Mouse (Mus musculus) small intestine, adult 2 months (tissue): Measurements from ENCODE around the gene Sun1. TPM values are rescaled to one million over a fixed set of nuclear protein-coding genes. Genes with fewer than 3 reads are reported as not detected.
A peak's percentile ranks its signal among the peaks of the same experiment; 100 is the strongest.

Source experiments
- H3K27ac ChIP-seq: fragments of 200-500 bp; 2 replicates; pipeline ENCODE4 v1.5.1; 2012; ENCODE audit warnings: low read depth, low read length, control low read depth, inconsistent platforms; ENCODE audit not compliant: insufficient read depth
- H3K27me3 ChIP-seq: fragments of 200-500 bp; 2 replicates; pipeline ENCODE4 v1.6.1; 2012; ENCODE audit warnings: mild to moderate bottlenecking, moderate library complexity, low read length, inconsistent platforms; ENCODE audit not compliant: control insufficient read depth, insufficient read depth
- H3K36me3 ChIP-seq: fragments of 200-500 bp; 2 replicates; pipeline ENCODE4 v1.6.1; 2012; ENCODE audit warnings: mild to moderate bottlenecking, low read length, control low read depth, inconsistent platforms; ENCODE audit not compliant: control insufficient read depth, insufficient read depth
- H3K4me1 ChIP-seq: fragments of 200-500 bp; 2 replicates; pipeline ENCODE4 v1.6.1; 2012; ENCODE audit warnings: low read length, inconsistent platforms, mixed read lengths; ENCODE audit not compliant: control insufficient read depth, insufficient read depth, insufficient read length
- H3K4me3 ChIP-seq: fragments of 200-500 bp; 2 replicates; pipeline ENCODE4 v1.5.1; 2012; ENCODE audit warnings: low read depth, mild to moderate bottlenecking, control low read depth, inconsistent platforms, low read length, moderate library complexity
- CTCF ChIP-seq: fragments of 200-500 bp; IDR thresholded peaks from 2 replicates; pipeline ENCODE4 v1.5.1; 2012; ENCODE audit warnings: low read depth, mild to moderate bottlenecking, control low read depth, inconsistent platforms, low read length, moderate library complexity, mixed read lengths; ENCODE audit not compliant: insufficient replicate concordance, insufficient read length; ENCODE audit errors: extremely low read depth
- POLR2A ChIP-seq: fragments of 200-500 bp; IDR thresholded peaks from 2 replicates; pipeline ENCODE4 v1.6.1; 2012; ENCODE audit warnings: low read depth, mild to moderate bottlenecking, control low read depth, inconsistent platforms, low read length, moderate library complexity
- WGBS: fragments of 180-500 bp; shearing (Covaris S2); methylation state at CpG from one replicate; pipeline ENCODE4 v1.1.7; 2018; 5-methylcytosine and 5-hydroxymethylcytosine counted together
- polyA plus RNA-seq: library from polyadenylated mRNA; depleted of rRNA; stranded (reverse); fragments of >200 nt; gene quantifications from 2 replicates; pipeline ENCODE4 v1.2.3, GENCODE M21; 2012

Gene Sun1
- polyA plus RNA-seq, 1 experiment, result 27.5 TPM

- peaks cover 62% of the 10 kb centered on the region for H3K36me3 ChIP-seq
- 66% methylated on average over 3 of the region's 3 CpGs for WGBS
- H3K4me1 ChIP-seq, result peaks cover 3% of the 10 kb centered on the region; the same call in 1 of the 2 replicates
- no peaks in the 10 kb centered on the region for H3K27me3 ChIP-seq
- no peak overlapping the region for H3K4me3 ChIP-seq
- no peak overlapping the region for H3K27ac ChIP-seq
- TF ChIP-seq CTCF, result no peak
- TF ChIP-seq POLR2A, result no peak
Measured at GRCm38 (mm10) chr5:139232083-139232482, 31.6 kb downstream of the Sun1 start.

- H3K27ac ChIP-seq, result no peak overlapping the region
- H3K4me1 ChIP-seq, result no peaks in the 10 kb centered on the region
- H3K4me3 ChIP-seq, result no peak overlapping the region
- peaks cover 72% of the 10 kb centered on the region for H3K36me3 ChIP-seq
- WGBS, result 90% methylated on average over 4 of the region's 4 CpGs
- TF ChIP-seq POLR2A (no peak), CTCF (no peak)
- no peaks in the 10 kb centered on the region for H3K27me3 ChIP-seq
Measured at GRCm38 (mm10) chr5:139234423-139234822, 34.0 kb downstream of the Sun1 start.

GRCm38 (mm10) chr5:139237436-139237835, 37.0 kb downstream of the Sun1 start:
- no peaks in the 10 kb centered on the region for H3K27me3 ChIP-seq
- H3K4me1 ChIP-seq, result peaks cover 10% of the 10 kb centered on the region; the same call in 1 of the 2 replicates
- no peak overlapping the region for H3K4me3 ChIP-seq
- TF ChIP-seq POLR2A, result no peak
- TF ChIP-seq CTCF, result no peak
- no peak overlapping the region for H3K27ac ChIP-seq
- peaks cover 79% of the 10 kb centered on the region for H3K36me3 ChIP-seq
- 78% methylated on average over 4 of the region's 4 CpGs for WGBS

- Histone ChIP-seq H3K36me3 (peaks cover 78% of the 10 kb centered on the region), H3K27ac (peak overlapping the region; percentile 79; the same call in 1 of the 2 replicates), H3K27me3 (no peaks in the 10 kb centered on the region), H3K4me1 (peaks cover 10% of the 10 kb centered on the region; the same call in 1 of the 2 replicates), H3K4me3 (no peak overlapping the region)
- TF ChIP-seq POLR2A, result no peak
- TF ChIP-seq CTCF, result no peak
- WGBS, result 89% methylated on average over 15 of the region's 15 CpGs
Measured at GRCm38 (mm10) chr5:139241022-139241761, 40.8 kb downstream of the Sun1 start.

GRCm38 (mm10) chr5:139243384-139243783, 42.9 kb downstream of the Sun1 start:
- H3K27ac ChIP-seq, result no peak overlapping the region
- 64% methylated on average over 1 of the region's 1 CpGs for WGBS

GRCm38 (mm10) chr5:139247767-139248166, 47.3 kb downstream of the Sun1 start:
- 86% methylated on average over 3 of the region's 3 CpGs for WGBS

More at GRCm38 (mm10) chr5:139243384-139243783, 42.9 kb downstream of the Sun1 start:
- Histone ChIP-seq H3K4me1 (peaks cover 10% of the 10 kb centered on the region; the same call in 1 of the 2 replicates), H3K36me3 (peaks cover 77% of the 10 kb centered on the region), H3K4me3 (no peak overlapping the region), H3K27me3 (no peaks in the 10 kb centered on the region)
- no peak for TF ChIP-seq POLR2A
- TF ChIP-seq CTCF, result no peak

GRCm38 (mm10) chr5:139248846-139249245, 48.4 kb downstream of the Sun1 start:
- no peaks in the 10 kb centered on the region for H3K27me3 ChIP-seq
- no peak overlapping the region for H3K27ac ChIP-seq
- peaks cover 47% of the 10 kb centered on the region for H3K36me3 ChIP-seq
- 69% methylated on average over 3 of the region's 3 CpGs for WGBS
- H3K4me1 ChIP-seq, result peaks cover 5% of the 10 kb centered on the region; the same call in 1 of the 2 replicates
- no peak overlapping the region for H3K4me3 ChIP-seq
- TF ChIP-seq POLR2A (no peak), CTCF (no peak)

More at GRCm38 (mm10) chr5:139247767-139248166, 47.3 kb downstream of the Sun1 start:
- TF ChIP-seq POLR2A (no peak), CTCF (no peak)
- Histone ChIP-seq H3K27me3 (no peaks in the 10 kb centered on the region), H3K36me3 (peaks cover 55% of the 10 kb centered on the region), H3K27ac (no peak overlapping the region), H3K4me3 (no peak overlapping the region), H3K4me1 (no peaks in the 10 kb centered on the region)
